Mouse (Mus musculus) C2C12 (cell line): ENCODE results near the gene Maob. TPM values are rescaled to one million over a fixed set of nuclear protein-coding genes. Genes with fewer than 3 reads are reported as not detected.

Source experiments
- H3K27me3 ChIP-seq: one replicate; pipeline ENCODE4 v1.6.1; 2011; ENCODE audit not compliant: control insufficient read depth, insufficient read depth, insufficient read length
- H3K36me3 ChIP-seq: one replicate; pipeline ENCODE4 v1.6.1; 2011; ENCODE audit not compliant: control insufficient read depth, insufficient read depth
- H3K4me3 ChIP-seq: one replicate; pipeline ENCODE4 v1.5.1; 2011; ENCODE audit warnings: mild to moderate bottlenecking, control low read depth; ENCODE audit not compliant: poor library complexity, insufficient read depth, severe bottlenecking
- H3K79me2 ChIP-seq: one replicate; pipeline ENCODE4 v1.6.1; 2011; ENCODE audit not compliant: control insufficient read depth, insufficient read depth
- H3K79me3 ChIP-seq: one replicate; pipeline ENCODE4 v1.6.1; 2011; ENCODE audit warnings: low read depth, control low read depth
- H3ac ChIP-seq: one replicate; pipeline ENCODE3; 2011; ENCODE audit warnings: low read depth; ENCODE audit not compliant: control insufficient read depth, insufficient read length
- CEBPB ChIP-seq: IDR thresholded peaks from one replicate; pipeline ENCODE4 v1.6.1; 2011; ENCODE audit warnings: low read depth, mild to moderate bottlenecking, control low read depth, moderate library complexity
- CTCF ChIP-seq: IDR thresholded peaks from one replicate; pipeline ENCODE4 v1.5.1; 2011; ENCODE audit not compliant: control insufficient read depth, insufficient read depth, insufficient read length
- FOSL1 ChIP-seq: IDR thresholded peaks from one replicate; pipeline ENCODE4 v1.8.0; 2011; ENCODE audit warnings: mild to moderate bottlenecking, low read length; ENCODE audit not compliant: poor library complexity, insufficient read depth, severe bottlenecking
- MAX ChIP-seq: IDR thresholded peaks from one replicate; pipeline ENCODE4 v1.6.1; 2011; ENCODE audit warnings: mild to moderate bottlenecking, control low read depth
- MYOD1 ChIP-seq: IDR thresholded peaks from one replicate; pipeline ENCODE4 v1.6.1; 2011; ENCODE audit warnings: low read depth; ENCODE audit not compliant: control insufficient read depth, insufficient read length
- MYOG ChIP-seq: IDR thresholded peaks from one replicate; pipeline ENCODE4 v1.6.1; 2011; ENCODE audit not compliant: control insufficient read depth, insufficient read length; ENCODE audit errors: extremely low read depth
- USF1 ChIP-seq: IDR thresholded peaks from one replicate; pipeline ENCODE4 v1.6.1; 2011; ENCODE audit warnings: low read depth, mild to moderate bottlenecking, control low read depth, moderate library complexity
- polyA plus RNA-seq: library from polyadenylated mRNA; unstranded; fragments of >200 nt; fragmentation: generic; extraction: Trizol; gene quantifications from one replicate; pipeline ENCODE4 v1.2.1, GENCODE M21; 2012; ENCODE audit warnings: missing spikeins

Maob gene
- polyA plus RNA-seq, 1 experiment: 0.04 TPM

GRCm38 (mm10) chrX:16826028-16826427, 8.9 kb upstream of the Maob start:
- no peaks in the 10 kb centered on the region for H3K36me3 ChIP-seq
- no peaks in the 10 kb centered on the region for H3K79me3 ChIP-seq
- no peaks in the 10 kb centered on the region for H3K27me3 ChIP-seq
- H3K4me3 ChIP-seq: no peak overlapping the region
- no peak for TF ChIP-seq MYOD1
- TF ChIP-seq CEBPB: no peak
- TF ChIP-seq USF1: no peak
- no peak for TF ChIP-seq CTCF
- no peak for TF ChIP-seq MAX
- no peak for TF ChIP-seq MYOG
- TF ChIP-seq FOSL1: no peak
- no peak overlapping the region for H3ac ChIP-seq
- no peaks in the 10 kb centered on the region for H3K79me2 ChIP-seq

- Histone ChIP-seq H3ac (no peak overlapping the region), H3K4me3 (no peak overlapping the region), H3K79me3 (no peaks in the 10 kb centered on the region), H3K36me3 (no peaks in the 10 kb centered on the region), H3K27me3 (no peaks in the 10 kb centered on the region), H3K79me2 (no peaks in the 10 kb centered on the region)
- TF ChIP-seq FOSL1 (no peak), USF1 (no peak), MAX (no peak), CTCF (no peak), CEBPB (no peak), MYOG (no peak), MYOD1 (no peak)
Measured at GRCm38 (mm10) chrX:16815965-16816364, 1.2 kb downstream of the Maob start.

GRCm38 (mm10) chrX:16812080-16812479, 5.1 kb downstream of the Maob start:
- H3K36me3 ChIP-seq: no peaks in the 10 kb centered on the region
- H3ac ChIP-seq: no peak overlapping the region
- no peaks in the 10 kb centered on the region for H3K79me3 ChIP-seq
- no peak overlapping the region for H3K4me3 ChIP-seq
- no peaks in the 10 kb centered on the region for H3K27me3 ChIP-seq
- TF ChIP-seq MYOG (no peak), FOSL1 (no peak), MAX (no peak), USF1 (no peak), CEBPB (no peak), CTCF (no peak), MYOD1 (no peak)
- H3K79me2 ChIP-seq: no peaks in the 10 kb centered on the region

GRCm38 (mm10) chrX:16767453-16767852, 49.7 kb downstream of the Maob start:
- TF ChIP-seq MAX (no peak), FOSL1 (no peak), CTCF (no peak), USF1 (no peak), MYOD1 (no peak), CEBPB (no peak)

GRCm38 (mm10) chrX:16766156-16766555, 51.0 kb downstream of the Maob start:
- Histone ChIP-seq H3K79me3 (no peaks in the 10 kb centered on the region), H3K36me3 (no peaks in the 10 kb centered on the region), H3K4me3 (no peak overlapping the region), H3ac (no peak overlapping the region), H3K79me2 (no peaks in the 10 kb centered on the region), H3K27me3 (no peaks in the 10 kb centered on the region)
- no peak for TF ChIP-seq MYOG
- TF ChIP-seq CEBPB: no peak
- TF ChIP-seq FOSL1: no peak
- TF ChIP-seq CTCF: no peak
- no peak for TF ChIP-seq USF1
- no peak for TF ChIP-seq MAX
- no peak for TF ChIP-seq MYOD1

More at GRCm38 (mm10) chrX:16767453-16767852, 49.7 kb downstream of the Maob start:
- H3K36me3 ChIP-seq: no peaks in the 10 kb centered on the region
- H3K79me2 ChIP-seq: no peaks in the 10 kb centered on the region
- no peaks in the 10 kb centered on the region for H3K79me3 ChIP-seq
- H3ac ChIP-seq: no peak overlapping the region
- no peak overlapping the region for H3K4me3 ChIP-seq
- H3K27me3 ChIP-seq: no peaks in the 10 kb centered on the region

GRCm38 (mm10) chrX:16761430-16761829, 55.7 kb downstream of the Maob start:
- H3K79me2 ChIP-seq: no peaks in the 10 kb centered on the region
- H3K27me3 ChIP-seq: no peaks in the 10 kb centered on the region
- no peaks in the 10 kb centered on the region for H3K36me3 ChIP-seq
- TF ChIP-seq FOSL1 (no peak), USF1 (no peak), MYOG (no peak), CEBPB (no peak), MYOD1 (no peak), CTCF (no peak)
- no peak overlapping the region for H3K4me3 ChIP-seq
- no peaks in the 10 kb centered on the region for H3K79me3 ChIP-seq
- H3ac ChIP-seq: no peak overlapping the region
